Mouse (Mus musculus) megakaryocyte, embryonic 14.5 days (primary cell): ENCODE measurements around the gene Sdccag8. TPM values are rescaled to one million over a fixed set of nuclear protein-coding genes. Genes with fewer than 3 reads are reported as not detected.
"Not testable (repeated sequence)": the region's sequence is repeated elsewhere in the genome, so short reads cannot be mapped to it uniquely, and the experiment has no call there.

Source experiments
- H3K27me3 ChIP-seq: replicated peaks from 2 replicates; pipeline ENCODE3; 2012; ENCODE audit warnings: inconsistent platforms
- H3K36me3 ChIP-seq: replicated peaks from 2 replicates; pipeline ENCODE3; 2012; ENCODE audit warnings: low read length, inconsistent platforms, mixed read lengths
- H3K4me1 ChIP-seq: 2 replicates; pipeline ENCODE4 v1.6.1; 2012; ENCODE audit warnings: inconsistent platforms
- H3K4me3 ChIP-seq: replicated peaks from 2 replicates; pipeline ENCODE3; 2012; ENCODE audit warnings: moderate library complexity, mild to moderate bottlenecking, inconsistent platforms
- H3K9me3 ChIP-seq: 2 replicates; pipeline ENCODE4 v1.6.1; 2012; ENCODE audit warnings: inconsistent platforms
- FLI1 ChIP-seq: IDR thresholded peaks from 2 replicates; pipeline ENCODE4 v1.6.1; 2012; ENCODE audit warnings: low read length, inconsistent platforms, mixed read lengths
- GATA1 ChIP-seq: IDR thresholded peaks from 3 replicates; pipeline ENCODE4 v1.6.1; 2012; ENCODE audit warnings: mixed read lengths, low read length, inconsistent platforms, borderline replicate concordance
- polyA plus RNA-seq: library from polyadenylated mRNA; stranded (reverse); fragments of >175 nt; gene quantifications from 2 replicates; pipeline ENCODE4 v1.2.3, GENCODE M21; 2012; ENCODE audit warnings: low replicate concordance; ENCODE audit not compliant: insufficient read depth

Sdccag8 gene
- polyA plus RNA-seq, 1 experiment, result 3.0 TPM

GRCm38 (mm10) chr1:176939901-176940341, 125.5 kb downstream of the Sdccag8 start:
- Histone ChIP-seq H3K27me3 (no peaks in the 10 kb centered on the region), H3K4me3 (no peak overlapping the region), H3K9me3 (no peaks in the 10 kb centered on the region), H3K4me1 (peaks cover 26% of the 10 kb centered on the region), H3K36me3 (peaks cover 56% of the 10 kb centered on the region)
- TF ChIP-seq FLI1 (no peak), GATA1 (no peak)

DNA sequence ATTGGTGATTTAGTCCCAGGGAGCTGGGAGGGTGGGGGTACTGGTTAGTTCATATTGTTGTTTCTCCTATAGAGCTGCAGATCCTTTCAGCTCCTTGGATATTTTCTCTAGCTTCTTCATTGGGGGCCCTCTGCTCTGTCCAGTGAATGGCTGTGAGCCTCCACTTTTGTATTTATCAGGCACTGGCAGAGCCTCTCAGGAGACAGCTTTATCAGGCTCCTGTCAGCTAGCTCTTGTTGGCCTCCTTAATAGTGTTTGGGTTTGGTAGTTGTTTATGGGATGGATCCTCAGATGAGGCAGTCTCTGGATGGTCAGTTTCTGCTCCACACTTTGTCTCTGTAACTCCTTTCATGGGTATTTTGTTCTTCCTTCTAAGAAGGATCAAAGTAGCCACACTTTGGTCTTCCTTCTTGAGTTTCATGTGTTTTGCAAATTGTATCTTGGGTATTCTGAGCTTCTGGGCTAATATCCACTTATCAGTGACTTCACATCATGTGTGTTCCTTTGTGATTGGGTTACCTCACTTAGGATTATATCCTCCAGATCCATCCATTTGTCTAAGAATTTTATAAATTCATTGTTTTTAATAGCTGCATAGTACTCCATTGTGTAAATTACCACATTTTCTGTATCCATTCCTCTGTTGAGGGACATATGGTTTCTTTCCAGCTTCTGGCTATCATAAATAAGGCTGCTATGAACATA, 127.0 kb downstream of the Sdccag8 start:
- Histone ChIP-seq H3K36me3 (peaks cover 58% of the 10 kb centered on the region), H3K4me1 (peaks cover 26% of the 10 kb centered on the region)
- not testable (repeated sequence) for H3K27me3 ChIP-seq, H3K4me3 ChIP-seq, H3K9me3 ChIP-seq

GRCm38 (mm10) chr1:176943126-176943525, 128.7 kb downstream of the Sdccag8 start:
- peaks cover 26% of the 10 kb centered on the region for H3K4me1 ChIP-seq
- peaks cover 67% of the 10 kb centered on the region for H3K36me3 ChIP-seq
- H3K4me3 ChIP-seq, result no peak overlapping the region
- no peaks in the 10 kb centered on the region for H3K27me3 ChIP-seq
- H3K9me3 ChIP-seq, result no peaks in the 10 kb centered on the region
- no peak for TF ChIP-seq GATA1
- TF ChIP-seq FLI1, result no peak

- no peak overlapping the region for H3K4me3 ChIP-seq
- peaks cover 68% of the 10 kb centered on the region for H3K36me3 ChIP-seq
- no peaks in the 10 kb centered on the region for H3K27me3 ChIP-seq
- no peak for TF ChIP-seq FLI1
- TF ChIP-seq GATA1, result no peak
- peaks cover 27% of the 10 kb centered on the region for H3K4me1 ChIP-seq
- no peaks in the 10 kb centered on the region for H3K9me3 ChIP-seq
Observed at GRCm38 (mm10) chr1:176943987-176944386, 129.5 kb downstream of the Sdccag8 start.

DNA sequence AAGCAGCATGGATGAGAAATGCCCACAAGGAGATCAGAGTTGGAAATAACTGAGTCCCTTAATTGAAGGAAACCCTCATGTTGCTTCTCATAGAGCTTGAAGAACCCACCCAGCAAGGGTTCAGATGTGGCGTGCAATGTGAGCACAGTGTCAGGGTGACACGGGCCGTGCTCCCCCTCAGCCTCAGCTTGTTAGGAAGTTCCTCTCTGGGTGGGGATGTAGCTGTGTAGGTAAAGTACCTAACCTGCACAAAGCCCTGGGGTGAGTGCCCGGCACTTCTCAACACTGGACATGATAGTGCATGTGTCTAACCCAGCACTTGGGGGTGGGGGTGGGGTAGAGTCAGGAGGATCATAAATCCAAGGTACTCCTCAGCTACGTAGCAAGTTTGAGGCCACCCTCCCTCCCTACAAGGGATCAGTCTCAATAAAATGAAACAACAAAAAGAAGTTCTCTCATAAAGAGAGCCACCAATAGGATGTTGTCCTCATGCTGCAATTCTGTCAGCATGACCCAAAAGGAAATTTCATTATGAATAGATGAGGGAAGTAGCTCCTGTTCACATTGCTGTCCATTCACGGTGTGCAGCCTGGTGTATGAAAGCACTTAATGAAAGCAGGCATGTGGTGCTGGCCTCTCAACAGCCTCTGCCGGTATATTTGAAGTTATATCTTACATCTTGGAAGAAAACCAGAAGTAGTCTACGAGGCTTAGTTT, 130.2 kb downstream of the Sdccag8 start:
- TF ChIP-seq FLI1 (no peak), GATA1 (no peak)
- H3K4me1 ChIP-seq, result peaks cover 33% of the 10 kb centered on the region
- no peak overlapping the region for H3K4me3 ChIP-seq
- peaks cover 70% of the 10 kb centered on the region for H3K36me3 ChIP-seq
- H3K9me3 ChIP-seq, result no peaks in the 10 kb centered on the region
- H3K27me3 ChIP-seq, result no peaks in the 10 kb centered on the region

DNA sequence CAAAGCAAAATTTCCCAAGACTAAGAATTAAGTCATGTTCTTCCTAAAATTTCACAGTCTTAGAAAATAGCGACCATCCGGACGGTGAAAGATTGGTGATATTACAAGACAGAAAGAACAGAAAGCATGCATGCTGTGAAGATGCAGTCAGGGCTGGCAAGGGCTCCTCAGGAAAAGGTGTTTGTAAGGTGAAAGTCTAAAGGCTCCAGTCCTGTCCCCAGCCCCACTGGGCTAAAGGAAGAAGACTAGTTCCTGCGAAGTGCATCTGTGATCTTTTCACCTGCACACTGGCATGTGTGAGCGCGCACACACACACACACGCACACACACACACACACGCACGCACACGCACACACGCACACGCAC, 130.7 kb downstream of the Sdccag8 start:
- TF ChIP-seq GATA1 (no peak), FLI1 (no peak)

GRCm38 (mm10) chr1:176946031-176946795, 131.8 kb downstream of the Sdccag8 start:
- Histone ChIP-seq H3K27me3 (no peaks in the 10 kb centered on the region), H3K4me3 (no peak overlapping the region), H3K9me3 (no peaks in the 10 kb centered on the region), H3K4me1 (peaks cover 38% of the 10 kb centered on the region), H3K36me3 (peaks cover 69% of the 10 kb centered on the region)
- TF ChIP-seq FLI1 (no peak), GATA1 (no peak)

More for the DNA sequence above, 130.7 kb downstream of the Sdccag8 start:
- H3K4me1 ChIP-seq, result peaks cover 37% of the 10 kb centered on the region
- no peak overlapping the region for H3K4me3 ChIP-seq
- H3K9me3 ChIP-seq, result no peaks in the 10 kb centered on the region
- H3K27me3 ChIP-seq, result no peaks in the 10 kb centered on the region
- H3K36me3 ChIP-seq, result peaks cover 68% of the 10 kb centered on the region

DNA sequence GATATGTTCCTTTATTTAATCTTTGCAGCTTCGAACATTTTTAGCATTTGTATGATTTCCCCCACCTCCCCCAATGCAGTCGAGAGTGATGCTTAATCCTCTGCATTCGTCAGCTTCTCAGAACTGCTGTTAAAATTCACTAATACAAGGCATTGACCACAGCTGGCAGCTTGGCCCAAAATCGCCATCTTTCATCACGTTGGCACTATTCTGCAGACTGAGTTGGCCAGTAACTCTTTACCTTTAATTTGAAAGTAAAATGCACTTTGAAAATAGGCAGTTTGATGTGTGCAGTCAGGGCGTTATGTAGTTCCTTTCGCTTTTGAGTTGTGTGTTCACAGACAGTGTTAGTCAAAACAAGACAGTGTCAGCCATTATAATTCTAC, 132.3 kb downstream of the Sdccag8 start:
- no peak overlapping the region for H3K4me3 ChIP-seq
- TF ChIP-seq GATA1, result no peak
- no peak for TF ChIP-seq FLI1
- peaks cover 74% of the 10 kb centered on the region for H3K36me3 ChIP-seq
- peaks cover 41% of the 10 kb centered on the region for H3K4me1 ChIP-seq
- no peaks in the 10 kb centered on the region for H3K9me3 ChIP-seq
- H3K27me3 ChIP-seq, result no peaks in the 10 kb centered on the region

DNA sequence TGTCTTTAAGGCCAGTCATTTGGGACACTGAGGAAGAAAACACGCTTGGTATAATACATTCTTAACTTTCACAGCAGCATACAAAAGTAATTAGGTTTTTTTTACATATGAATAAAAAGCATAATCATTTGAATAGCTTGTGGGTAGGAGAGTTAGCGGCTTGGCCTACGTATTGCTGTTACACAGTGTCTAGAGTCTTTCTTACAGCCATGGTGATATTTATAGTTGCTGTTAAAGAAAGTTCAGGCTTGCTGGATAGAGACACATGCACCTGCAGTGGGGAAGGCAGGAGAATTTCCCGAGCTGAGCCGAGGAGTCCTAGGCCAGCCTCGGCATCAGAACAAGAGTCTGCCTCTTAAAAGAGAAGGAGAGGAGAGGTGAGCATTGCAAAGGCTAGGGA, 134.4 kb downstream of the Sdccag8 start:
- no peaks in the 10 kb centered on the region for H3K9me3 ChIP-seq
- peaks cover 39% of the 10 kb centered on the region for H3K4me1 ChIP-seq
- no peak overlapping the region for H3K4me3 ChIP-seq
- no peaks in the 10 kb centered on the region for H3K27me3 ChIP-seq
- TF ChIP-seq GATA1 (no peak), FLI1 (no peak)
- H3K36me3 ChIP-seq, result peaks cover 71% of the 10 kb centered on the region

DNA sequence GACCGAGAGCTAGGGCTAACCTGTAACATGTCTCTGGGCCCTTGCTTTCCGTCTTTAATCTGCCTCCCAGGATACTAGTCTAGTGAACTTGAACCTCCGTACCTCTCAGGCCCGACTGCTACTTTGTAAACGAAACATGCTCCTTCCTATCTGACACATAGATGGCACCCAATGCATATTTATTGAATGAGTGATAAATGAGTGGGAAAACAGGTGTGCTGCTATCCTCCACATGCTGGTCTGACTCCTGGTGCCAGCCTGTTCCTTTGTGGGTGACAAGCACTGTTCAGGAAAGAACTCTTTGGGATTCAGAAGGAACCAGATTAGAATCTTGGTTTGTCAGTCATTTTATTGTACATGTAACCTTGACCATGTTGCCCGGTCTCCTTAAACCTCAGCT, 134.9 kb downstream of the Sdccag8 start:
- no peaks in the 10 kb centered on the region for H3K9me3 ChIP-seq
- no peaks in the 10 kb centered on the region for H3K27me3 ChIP-seq
- H3K4me3 ChIP-seq, result no peak overlapping the region
- H3K36me3 ChIP-seq, result peaks cover 67% of the 10 kb centered on the region
- H3K4me1 ChIP-seq, result peaks cover 36% of the 10 kb centered on the region
- TF ChIP-seq GATA1 (no peak), FLI1 (no peak)

GRCm38 (mm10) chr1:176950061-176950460, 135.6 kb downstream of the Sdccag8 start:
- H3K4me1 ChIP-seq, result peaks cover 32% of the 10 kb centered on the region
- H3K4me3 ChIP-seq, result no peak overlapping the region
- peaks cover 63% of the 10 kb centered on the region for H3K36me3 ChIP-seq
- no peak for TF ChIP-seq GATA1
- TF ChIP-seq FLI1, result no peak
- no peaks in the 10 kb centered on the region for H3K9me3 ChIP-seq
- no peaks in the 10 kb centered on the region for H3K27me3 ChIP-seq
